Mouse (Mus musculus) cerebellum, adult 11 months (tissue): ENCODE measurements at regions not wholly inside any gene's neighbourhood (a gene's known extent, or its start where the extent isn't known, plus 50 kb on each side); places are given as distances from the start of the nearest gene placed in this dataset.

Source experiments
- DNase-seq: peaks from one replicate; pipeline ENCODE4 v3.0.0; 2022

DNA sequence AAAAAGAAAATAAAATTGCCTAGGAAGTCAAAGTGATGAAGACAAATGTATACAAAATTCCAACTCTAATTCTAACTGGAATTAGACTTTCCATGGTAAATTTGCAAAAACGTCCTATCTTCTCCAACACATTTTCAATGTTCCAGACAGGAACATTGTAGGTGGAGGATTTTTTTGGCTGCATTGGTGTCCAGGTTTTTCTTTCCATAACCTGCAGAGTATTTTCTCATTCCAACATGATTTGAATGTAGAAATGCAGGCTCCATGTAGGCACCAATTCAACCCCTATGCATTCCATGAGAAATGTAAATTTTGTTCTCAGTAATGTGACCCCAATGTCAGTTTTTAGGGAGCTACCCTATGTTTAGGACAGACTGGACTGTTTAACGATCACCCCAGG is 586.2 kb downstream of the Brinp1 start:
- no peak for DNase-seq

DNA sequence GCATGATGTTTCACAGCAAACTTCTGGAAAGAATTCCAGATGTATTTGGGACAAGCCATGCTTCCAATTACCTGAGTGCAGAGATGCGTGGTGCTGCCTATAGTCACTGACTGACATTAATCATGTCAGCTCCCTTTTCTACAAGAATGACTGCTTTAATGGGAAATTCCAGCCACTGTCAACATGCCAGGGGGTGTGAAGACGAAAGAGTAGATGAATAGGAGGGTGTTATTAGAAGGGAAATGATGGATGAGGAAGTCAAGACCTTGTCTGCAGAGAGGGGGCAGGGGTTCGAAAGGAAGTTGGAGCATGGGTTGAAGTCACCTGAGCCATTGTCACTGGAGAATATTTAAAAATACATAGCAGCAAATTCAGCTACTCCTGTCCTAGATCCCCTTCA is 634.6 kb downstream of the Brinp1 start:
- no peak for DNase-seq

DNA sequence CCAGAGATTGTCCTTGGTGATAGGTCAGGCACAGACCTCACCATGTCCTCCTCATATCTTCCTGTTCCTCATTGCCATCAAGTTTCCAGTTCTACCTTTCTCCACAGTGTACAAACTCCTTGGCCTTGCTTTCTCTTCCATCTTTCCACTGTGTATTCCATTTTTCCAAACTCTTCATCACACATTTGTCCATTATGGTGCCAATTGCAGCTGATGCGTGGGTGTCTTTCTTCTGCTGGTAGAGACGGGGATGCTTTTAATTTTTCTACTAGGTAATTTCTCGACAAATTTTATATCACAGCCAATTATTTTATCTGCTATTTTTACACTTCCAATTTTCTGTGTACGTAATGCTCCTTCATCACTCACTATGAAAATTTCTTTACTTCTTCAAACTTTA is 641.4 kb downstream of the Brinp1 start:
- DNase-seq: no peak

- DNase-seq: no peak
Measured at GRCm38 (mm10) chr4:68284845-68285244, 669.4 kb downstream of the Brinp1 start.

GRCm38 (mm10) chr4:68280903-68281302 is 673.3 kb downstream of the Brinp1 start:
- DNase-seq: no peak

- DNase-seq: no peak
Measured at GRCm38 (mm10) chr4:68275063-68275708, 679.0 kb downstream of the Brinp1 start.
